Mouse (Mus musculus): Measurements from ENCODE around the gene Kcnj4. TPM values are rescaled to one million over a fixed set of nuclear protein-coding genes. Genes with fewer than 3 reads are reported as not detected.
A peak's percentile ranks its signal among the peaks of the same experiment; 100 is the strongest.

The Kcnj4 gene
- polyA plus RNA-seq, 1 experiment from 2014 or later, result not detected

DNA sequence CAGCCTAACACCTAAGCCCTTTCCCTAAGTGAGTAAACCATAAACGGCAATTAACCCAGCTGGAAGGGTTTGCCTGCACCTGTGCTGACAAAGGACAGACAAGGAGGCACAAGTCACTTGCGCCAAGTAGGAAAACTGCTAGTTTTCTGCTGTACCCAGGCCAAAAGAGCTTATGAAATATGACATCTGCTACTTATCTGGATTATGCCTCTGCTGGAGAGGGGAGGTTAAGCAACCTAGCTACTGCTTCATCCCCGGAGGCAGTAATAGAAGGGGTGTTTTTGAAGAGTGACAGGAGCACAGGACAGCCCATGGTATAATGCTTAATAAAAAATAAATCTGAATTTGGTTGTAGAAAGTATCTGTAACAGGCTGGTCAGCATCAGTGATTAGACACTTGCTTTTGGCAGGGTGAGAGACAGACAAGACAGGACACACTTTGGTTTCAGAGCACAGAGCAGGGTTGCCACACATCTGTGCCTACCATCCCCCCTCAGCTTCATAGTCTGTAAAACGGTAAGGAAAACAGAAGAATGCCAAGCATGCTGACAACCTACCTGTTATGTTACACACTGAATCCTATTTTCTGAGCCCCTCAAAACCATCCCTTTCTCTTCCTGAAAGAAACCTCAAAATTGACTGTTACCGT, 23.1 kb upstream of the Kcnj4 start:
- Histone ChIP-seq H3K27me3 (no peaks in the 10 kb centered on the region), H3K9me3 (replicated peaks) (no peaks in the 10 kb centered on the region), H3K4me1 (replicated peaks) (peaks cover 9% of the 10 kb centered on the region; the same call in 1 of the 2 replicates), H3K4me2 (no peak overlapping the region), H3K9ac (no peak overlapping the region), H3K36me3 (replicated peaks) (peaks cover 65% of the 10 kb centered on the region), H3K27ac (replicated peaks) (no peak overlapping the region), H3K4me3 (replicated peaks) (no peak overlapping the region)
- 75% methylated on average over 5 of the region's 5 CpGs for WGBS (ENCODE audit: insufficient replicate concordance)
- no peak for ATAC-seq (ENCODE audit: insufficient read depth)

DNA sequence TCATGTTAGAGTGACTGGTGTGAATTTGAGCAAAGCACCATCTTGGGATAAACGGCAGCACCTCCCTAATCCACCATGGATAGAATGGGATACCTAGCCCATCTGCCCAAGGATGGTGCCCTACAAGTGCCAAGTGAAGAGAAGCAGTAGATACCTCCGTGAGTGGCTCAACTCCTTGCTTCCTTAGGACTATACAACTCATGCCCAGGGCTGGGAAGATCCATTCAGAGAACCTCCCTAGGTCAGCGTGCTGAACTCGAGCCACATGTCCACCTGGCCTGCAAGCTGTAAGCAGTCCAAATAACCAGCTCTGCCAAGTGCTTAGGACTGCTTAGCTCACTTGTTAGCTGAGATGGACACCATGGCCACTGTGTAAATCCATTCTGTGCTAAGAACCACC, 22.2 kb upstream of the Kcnj4 start:
- H3K9me3 ChIP-seq (replicated peaks), result no peaks in the 10 kb centered on the region
- H3K27me3 ChIP-seq, result no peaks in the 10 kb centered on the region
- H3K4me1 ChIP-seq (replicated peaks), result peaks cover 9% of the 10 kb centered on the region; the same call in 1 of the 2 replicates
- no peak overlapping the region for H3K27ac ChIP-seq (replicated peaks)
- no peak overlapping the region for H3K9ac ChIP-seq
- 74% methylated on average over 4 of the region's 4 CpGs for WGBS (ENCODE audit: insufficient replicate concordance)
- no peak overlapping the region for H3K4me2 ChIP-seq
- H3K4me3 ChIP-seq (replicated peaks), result no peak overlapping the region
- ATAC-seq (ENCODE audit: insufficient read depth), result no peak
- peaks cover 56% of the 10 kb centered on the region for H3K36me3 ChIP-seq (replicated peaks)

DNA sequence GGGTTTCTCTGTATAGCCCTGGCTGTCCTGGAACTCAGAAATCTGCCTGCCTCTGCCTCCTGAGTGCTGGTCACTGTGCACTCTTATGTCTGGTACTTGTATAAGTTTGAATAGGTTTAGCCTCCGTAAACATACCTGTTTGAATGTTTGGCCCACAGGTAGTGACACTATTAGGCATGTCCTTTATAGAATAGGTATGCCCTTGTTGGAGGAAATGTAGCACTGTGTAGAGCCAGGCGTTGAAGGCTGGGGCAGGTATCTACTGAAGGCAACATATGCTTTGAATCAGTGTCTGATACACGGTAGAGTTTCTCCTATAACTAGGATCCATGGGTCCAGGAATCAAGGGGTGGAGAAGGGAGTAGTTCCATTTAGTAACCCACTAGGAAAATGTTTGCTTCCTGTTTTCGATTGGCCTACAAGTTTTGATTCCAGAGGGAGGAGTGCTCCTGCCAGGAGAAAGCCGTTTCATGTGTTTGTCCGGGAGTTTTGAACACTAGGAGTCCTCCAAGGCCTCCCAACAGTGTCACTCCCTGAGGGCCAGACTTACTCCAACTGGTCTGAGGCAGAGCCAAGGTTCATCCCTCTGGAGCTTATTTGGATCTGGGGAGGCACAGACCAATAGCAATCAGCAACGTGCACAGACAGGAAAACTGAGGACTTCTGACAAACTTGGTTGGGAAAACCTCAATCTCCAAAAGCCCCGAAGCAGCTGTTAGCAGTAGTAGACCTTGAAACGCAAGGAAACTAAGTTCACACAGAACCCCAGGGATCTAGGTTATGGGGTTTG, 21.1 kb upstream of the Kcnj4 start:
- whole genome bisulfite sequencing (ENCODE audit: insufficient replicate concordance), result 62% methylated on average over 9 of the region's 9 CpGs
- Histone ChIP-seq H3K36me3 (replicated peaks) (peaks cover 46% of the 10 kb centered on the region), H3K27ac (replicated peaks) (no peak overlapping the region), H3K9ac (no peak overlapping the region), H3K27me3 (no peaks in the 10 kb centered on the region), H3K4me2 (no peak overlapping the region), H3K9me3 (replicated peaks) (no peaks in the 10 kb centered on the region), H3K4me1 (replicated peaks) (peaks cover 9% of the 10 kb centered on the region; the same call in 1 of the 2 replicates), H3K4me3 (replicated peaks) (no peak overlapping the region)
- ATAC-seq (ENCODE audit: insufficient read depth), result no peak

DNA sequence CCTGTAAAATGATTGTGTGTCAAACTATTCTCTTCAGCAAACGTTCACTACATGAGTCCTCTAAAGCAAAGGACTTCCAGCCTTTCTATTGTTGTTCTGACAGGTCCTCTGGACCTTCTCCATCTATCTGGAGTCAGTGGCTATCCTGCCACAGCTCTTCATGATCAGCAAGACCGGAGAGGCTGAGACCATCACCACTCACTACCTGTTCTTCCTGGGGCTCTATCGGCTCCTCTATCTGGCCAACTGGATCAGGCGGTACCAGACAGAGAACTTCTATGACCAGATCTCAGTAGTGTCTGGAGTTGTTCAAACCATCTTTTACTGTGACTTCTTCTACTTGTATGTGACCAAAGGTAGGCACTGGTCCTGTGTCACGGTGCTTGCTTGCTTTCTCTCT, 20.5 kb upstream of the Kcnj4 start:
- H3K9me3 ChIP-seq (replicated peaks), result no peaks in the 10 kb centered on the region
- 75% methylated on average over 5 of the region's 5 CpGs for WGBS (ENCODE audit: insufficient replicate concordance)
- ATAC-seq (ENCODE audit: insufficient read depth), result no peak

DNA sequence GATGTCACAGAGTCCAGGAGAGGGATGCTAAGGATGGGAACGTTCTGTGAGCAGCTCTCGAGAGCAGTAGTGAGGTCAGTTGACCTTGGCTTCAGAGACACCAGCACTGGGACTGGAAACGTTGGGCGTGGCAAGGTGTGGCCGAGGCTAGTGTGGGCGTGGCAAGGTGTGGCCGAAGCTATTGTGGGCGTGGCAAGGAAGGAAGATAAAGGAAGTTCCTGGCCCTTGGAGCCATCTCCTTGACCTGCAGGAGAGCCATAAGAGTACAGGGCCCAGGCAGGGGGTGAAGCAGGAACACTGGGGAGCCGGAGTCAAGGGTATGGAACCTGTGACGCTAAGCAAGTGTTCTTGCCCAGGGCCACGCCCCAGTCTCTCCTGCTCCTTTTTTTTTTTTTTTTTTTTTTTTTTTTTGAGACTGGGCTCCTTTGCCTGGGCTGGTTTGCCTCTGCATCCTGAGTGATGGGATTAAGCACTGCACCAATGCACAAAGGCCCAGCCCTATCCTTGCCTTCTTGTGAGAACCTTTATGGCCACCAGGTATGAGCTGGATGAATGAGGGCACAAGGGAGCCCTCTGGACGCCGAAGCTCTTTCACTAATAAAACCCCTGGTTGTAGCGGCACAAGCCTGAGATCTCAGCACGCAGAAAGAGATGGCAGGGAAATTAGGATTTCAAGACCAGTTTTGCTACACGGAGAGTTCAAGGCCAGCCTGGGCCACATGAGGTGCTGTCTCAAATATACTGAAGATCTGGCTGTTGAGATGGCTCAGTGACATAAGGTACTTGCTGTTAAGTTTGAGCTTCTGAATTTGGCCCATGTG, 14.6 kb upstream of the Kcnj4 start:
- Histone ChIP-seq H3K27ac (replicated peaks) (no peak overlapping the region), H3K4me2 (peak overlapping the region; percentile 20), H3K9me3 (replicated peaks) (no peaks in the 10 kb centered on the region), H3K4me1 (replicated peaks) (peaks cover 28% of the 10 kb centered on the region), H3K4me3 (replicated peaks) (no peak overlapping the region), H3K27me3 (peaks cover 52% of the 10 kb centered on the region), H3K36me3 (replicated peaks) (no peaks in the 10 kb centered on the region), H3K9ac (no peak overlapping the region)
- ATAC-seq (ENCODE audit: insufficient read depth), result no peak
- WGBS (ENCODE audit: insufficient replicate concordance), result 42% methylated on average over 16 of the region's 16 CpGs

More for the DNA sequence above, 20.5 kb upstream of the Kcnj4 start:
- no peak overlapping the region for H3K4me2 ChIP-seq
- H3K36me3 ChIP-seq (replicated peaks), result peaks cover 40% of the 10 kb centered on the region
- H3K27ac ChIP-seq (replicated peaks), result no peak overlapping the region
- no peak overlapping the region for H3K9ac ChIP-seq
- H3K27me3 ChIP-seq, result no peaks in the 10 kb centered on the region
- H3K4me1 ChIP-seq (replicated peaks), result peaks cover 9% of the 10 kb centered on the region; the same call in 1 of the 2 replicates
- H3K4me3 ChIP-seq (replicated peaks), result no peak overlapping the region

DNA sequence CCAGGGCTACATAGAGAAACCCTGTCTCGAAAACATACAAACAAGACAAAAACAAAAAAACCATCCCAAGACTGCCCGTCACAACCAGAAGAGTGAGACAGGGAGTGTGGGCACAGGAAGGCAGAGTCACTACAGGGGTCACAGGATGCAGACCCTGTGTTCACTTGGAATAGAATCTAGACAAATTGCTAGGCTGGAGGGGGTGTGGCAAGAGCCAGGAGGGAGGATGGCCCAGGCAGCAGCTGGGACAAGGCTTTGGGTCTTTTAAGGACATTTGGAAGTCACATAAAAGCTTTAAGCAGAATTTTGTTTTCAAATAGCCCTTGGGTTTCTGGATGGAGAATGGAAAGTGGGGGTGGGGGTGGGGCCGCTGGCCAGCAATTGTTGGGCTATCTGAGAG, 13.5 kb upstream of the Kcnj4 start:
- Histone ChIP-seq H3K9me3 (replicated peaks) (no peaks in the 10 kb centered on the region), H3K9ac (no peak overlapping the region), H3K4me3 (replicated peaks) (no peak overlapping the region), H3K4me1 (replicated peaks) (peaks cover 28% of the 10 kb centered on the region), H3K27ac (replicated peaks) (no peak overlapping the region), H3K4me2 (no peak overlapping the region), H3K36me3 (replicated peaks) (no peaks in the 10 kb centered on the region), H3K27me3 (peaks cover 63% of the 10 kb centered on the region)
- 68% methylated on average over 3 of the region's 3 CpGs for WGBS (ENCODE audit: insufficient replicate concordance)
- ATAC-seq (ENCODE audit: insufficient read depth), result no peak

DNA sequence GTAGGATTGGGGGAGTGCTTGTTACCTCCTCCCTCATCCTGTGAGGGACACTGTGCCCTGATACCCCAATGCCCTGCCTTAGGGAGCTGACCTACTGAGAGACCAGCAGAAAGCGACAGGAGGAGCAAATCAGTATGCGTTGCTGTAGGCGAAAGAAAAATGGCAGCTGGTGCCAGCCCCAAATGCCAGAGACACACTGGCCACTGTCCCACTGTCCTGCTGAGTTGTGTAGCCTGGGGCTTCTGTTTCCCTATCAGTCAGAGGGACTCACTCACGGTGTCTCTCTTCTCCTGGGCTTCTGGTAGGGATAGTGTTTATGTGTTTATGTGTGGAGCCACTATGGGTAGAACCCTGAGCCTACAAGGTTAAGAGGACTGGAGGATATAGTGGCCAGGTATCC, 12.7 kb upstream of the Kcnj4 start:
- Histone ChIP-seq H3K36me3 (replicated peaks) (no peaks in the 10 kb centered on the region), H3K27ac (replicated peaks) (no peak overlapping the region), H3K4me3 (replicated peaks) (no peak overlapping the region), H3K27me3 (peaks cover 71% of the 10 kb centered on the region), H3K9ac (no peak overlapping the region), H3K9me3 (replicated peaks) (no peaks in the 10 kb centered on the region), H3K4me2 (no peak overlapping the region), H3K4me1 (replicated peaks) (peaks cover 28% of the 10 kb centered on the region)
- ATAC-seq (ENCODE audit: insufficient read depth), result no peak
- 74% methylated on average over 4 of the region's 4 CpGs for WGBS (ENCODE audit: insufficient replicate concordance)

DNA sequence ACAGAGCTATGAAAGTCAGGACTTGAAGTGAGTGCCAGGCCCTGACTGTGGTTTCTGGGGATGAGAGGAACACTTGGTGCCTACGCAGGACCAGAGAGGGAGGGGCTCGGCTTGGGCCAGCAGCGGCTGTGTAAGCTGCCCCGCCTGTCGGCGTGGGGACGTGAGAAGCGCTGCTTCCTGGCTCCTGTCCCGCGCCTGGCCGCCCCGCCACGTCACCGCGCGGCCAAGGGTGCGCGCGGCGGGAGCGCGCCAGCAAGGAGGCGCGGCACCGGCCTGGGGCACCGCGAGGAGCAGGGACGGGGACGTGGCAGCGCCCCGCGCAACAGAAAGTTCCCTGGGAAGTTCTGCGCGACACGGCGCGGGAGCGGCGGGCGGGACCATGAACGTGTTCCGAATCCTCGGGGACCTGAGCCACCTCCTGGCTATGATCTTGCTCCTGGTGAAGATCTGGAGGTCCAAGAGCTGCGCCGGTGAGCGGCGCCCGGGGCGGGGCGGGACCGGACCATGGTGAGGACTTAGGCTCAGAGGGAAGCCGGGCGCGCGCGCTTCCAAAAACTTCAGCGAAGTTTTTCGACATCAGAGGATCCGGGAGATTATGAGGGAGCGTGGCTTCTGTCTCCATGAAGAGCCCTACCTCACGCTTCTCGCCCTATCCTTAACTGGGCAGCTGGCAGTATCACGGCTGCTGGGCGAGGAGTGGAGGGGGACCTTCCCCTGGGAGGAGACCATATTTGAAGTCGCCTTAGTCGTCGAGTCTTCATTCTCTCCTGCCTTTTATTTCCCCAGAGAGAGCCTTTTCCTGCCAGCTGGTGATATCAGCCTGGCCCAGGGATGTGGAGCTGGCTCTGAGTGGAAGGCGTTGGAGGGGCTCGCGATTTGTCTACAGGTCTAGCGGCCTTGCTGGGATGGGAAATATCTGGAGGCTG, 11.4 kb upstream of the Kcnj4 start, which contains the start of gene Kdelr3:
Gene Kdelr3, plus strand, starts transcription at position 241 of the 926 bp plus-strand sequence.
- Histone ChIP-seq H3K4me3 (replicated peaks) (peak within 1 kb of the TSS; percentile 48), H3K4me1 (replicated peaks) (peaks cover 31% of the 10 kb centered on the region), H3K27me3 (peaks cover 84% of the 10 kb centered on the region), H3K36me3 (replicated peaks) (no peaks in the 10 kb centered on the region), H3K9me3 (replicated peaks) (no peaks in the 10 kb centered on the region), H3K4me2 (peak within 1 kb of the TSS; percentile 71), H3K27ac (replicated peaks) (no peak within 1 kb of the TSS), H3K9ac (peak within 1 kb of the TSS; percentile 15; the same call in 1 of the 2 replicates)
- ATAC-seq (ENCODE audit: insufficient read depth), result peak; percentile 35; the same call in 1 of the 2 replicates
- WGBS (ENCODE audit: insufficient replicate concordance), result under 1% methylated on average over 71 of the region's 71 CpGs

DNA sequence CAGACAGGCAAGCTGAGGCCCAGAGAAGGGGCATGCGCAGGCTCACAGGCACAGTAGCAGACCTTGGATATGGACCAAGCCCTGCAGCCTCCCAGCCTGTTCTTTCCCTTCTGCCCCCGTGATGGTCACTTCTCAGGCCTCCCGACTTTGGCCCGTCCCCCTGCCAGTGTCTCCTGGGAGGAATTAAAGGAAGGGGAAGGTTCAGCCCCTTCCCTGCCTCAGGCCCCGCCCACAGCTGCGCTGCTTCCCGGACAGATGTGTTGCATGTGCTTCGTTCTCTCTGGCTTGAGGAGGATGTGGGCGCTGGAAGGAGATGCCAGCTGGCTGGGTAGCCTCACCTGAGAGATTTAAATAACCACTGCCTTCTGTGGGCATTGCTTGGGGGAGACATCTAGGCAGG, 8.9 kb upstream of the Kcnj4 start:
- no peak overlapping the region for H3K27ac ChIP-seq (replicated peaks)
- H3K9me3 ChIP-seq (replicated peaks), result no peaks in the 10 kb centered on the region
- H3K36me3 ChIP-seq (replicated peaks), result no peaks in the 10 kb centered on the region
- no peak for ATAC-seq (ENCODE audit: insufficient read depth)
- H3K9ac ChIP-seq, result no peak overlapping the region
- H3K27me3 ChIP-seq, result peaks cover 99% of the 10 kb centered on the region
- H3K4me1 ChIP-seq (replicated peaks), result peaks cover 23% of the 10 kb centered on the region
- no peak overlapping the region for H3K4me2 ChIP-seq
- no peak overlapping the region for H3K4me3 ChIP-seq (replicated peaks)
- WGBS (ENCODE audit: insufficient replicate concordance), result 9% methylated on average over 9 of the region's 9 CpGs

DNA sequence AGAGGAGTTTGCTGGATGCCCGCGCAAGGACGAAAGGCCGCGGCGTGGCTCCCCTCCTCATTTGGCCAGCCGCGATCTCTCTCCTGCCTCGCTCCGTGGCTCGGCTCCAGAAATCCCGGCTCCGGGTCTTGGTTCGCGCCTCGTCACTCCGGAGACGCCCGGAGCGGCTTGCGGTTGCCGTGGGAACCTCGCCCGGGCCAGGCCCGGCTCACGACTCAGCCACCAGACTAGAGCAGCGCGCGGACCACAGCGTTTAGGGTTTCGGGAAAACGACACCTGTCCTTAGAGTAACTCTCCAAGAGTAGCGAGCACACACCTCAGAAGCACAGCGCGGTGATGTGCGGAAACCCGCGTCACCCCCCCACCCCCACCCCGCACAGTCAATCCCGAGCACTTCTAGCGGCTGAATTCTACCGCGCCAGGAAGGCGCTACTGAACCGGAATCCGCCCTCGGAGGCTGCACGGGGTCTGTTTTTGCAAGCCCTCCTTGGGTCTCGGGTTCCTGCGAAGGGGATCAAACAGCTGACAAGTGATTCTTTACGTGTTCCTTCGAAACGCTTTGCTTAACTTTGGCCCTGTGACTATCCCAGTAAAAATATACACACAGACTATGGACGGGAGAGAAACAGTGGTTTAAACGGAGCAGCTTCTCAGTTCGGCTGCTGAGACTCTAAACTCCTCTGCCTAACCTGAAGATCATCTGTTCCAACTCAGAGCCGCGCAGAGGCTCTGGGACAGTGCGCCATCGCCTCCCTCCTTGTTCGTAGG, 6.7 kb upstream of the Kcnj4 start:
- no peaks in the 10 kb centered on the region for H3K36me3 ChIP-seq (replicated peaks)
- H3K4me3 ChIP-seq (replicated peaks), result peak overlapping the region; percentile 33
- H3K9me3 ChIP-seq (replicated peaks), result no peaks in the 10 kb centered on the region
- peaks cover 99% of the 10 kb centered on the region for H3K27me3 ChIP-seq
- ATAC-seq (ENCODE audit: insufficient read depth), result no peak
- H3K4me1 ChIP-seq (replicated peaks), result peaks cover 11% of the 10 kb centered on the region
- peak overlapping the region; percentile 53 for H3K4me2 ChIP-seq
- WGBS (ENCODE audit: insufficient replicate concordance), result 2% methylated on average over 61 of the region's 61 CpGs
- H3K27ac ChIP-seq (replicated peaks), result no peak overlapping the region
- no peak overlapping the region for H3K9ac ChIP-seq

Measured in liver, embryonic 15.5 days (tissue).